Mouse (Mus musculus): ENCODE results near the gene Ptprj.

- TF ChIP-seq POLR2A (IDR thresholded peaks at IDR 0.05; ENCODE audit: low read depth, low read length) (no peak), CHD2 (IDR thresholded peaks at IDR 0.05; ENCODE audit: low read length) (no peak), CTCF (conservative IDR thresholded peaks at IDR 0.05 in 1 of 2, IDR thresholded peaks at IDR 0.05 in 1 of 2; ENCODE audit: low read depth in 2 of 2, low read length in 2 of 2) (no peak)
These were observed 45.7 kb downstream of the Ptprj start for GRCm38 (mm10) chr2:90534751-90535150.

Measured in CH12.LX (cell line).